Mouse (Mus musculus) ES-Bruce4 (cell line): ENCODE data around the gene Dnajc17.

Source experiments
- CTCF ChIP-seq: IDR thresholded peaks from one replicate; pipeline ENCODE4 v1.8.1; 2011; ENCODE audit warnings: low read depth, low read length
- POLR2A ChIP-seq: IDR thresholded peaks from one replicate; pipeline ENCODE4 v1.8.1; 2011; ENCODE audit warnings: low read length; ENCODE audit not compliant: insufficient read depth

DNA sequence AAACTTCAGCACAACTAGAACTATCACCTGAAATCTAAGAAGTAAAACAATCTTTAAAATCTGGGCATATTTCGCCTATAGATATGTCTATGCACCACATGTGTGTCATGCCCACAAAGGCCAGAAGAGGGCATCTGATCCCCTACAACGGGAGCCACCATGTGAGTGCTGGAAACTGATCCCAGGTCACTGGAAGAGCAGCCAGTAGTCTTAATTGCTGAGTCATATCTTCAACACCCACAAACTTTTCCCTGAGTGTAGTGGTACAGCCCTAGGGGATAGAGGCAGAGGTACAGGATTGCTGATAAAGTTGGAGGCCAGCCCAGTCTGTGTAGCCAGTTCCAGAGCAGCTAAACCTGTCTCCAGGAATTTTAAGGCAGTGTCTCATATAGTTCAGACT, 63.4 kb downstream of the Dnajc17 start:
- no peak for TF ChIP-seq POLR2A
- TF ChIP-seq CTCF = peak; percentile 57
